9 mouse cellular contexts compared by ENCODE assay signal in genomic region chr16:8424161-8424970, GRCm38 (mm10). TPM values are rescaled to one million over a fixed set of nuclear protein-coding genes. Genes with fewer than 3 reads are reported as not detected.
A peak's percentile ranks its signal among the peaks of the same experiment; 100 is the strongest.
DNase-seq lines count a peak whose midpoint lies in the region; ATAC-seq lines count a peak whose summit lies in the region.
"Had no signal": no experiment of that assay in that cellular context is flagged by ENCODE, and none has a peak within 500 bp of the region (broad histone marks: within the 10 kb centered on the region; RNA-seq: fewer than 3 reads in every experiment).

No protein-coding gene starts in this region.

- DNase-seq in heart, postnatal 14 days: no peak
- DNase-seq in embryonic facial prominence, embryonic 14.5 days (ENCODE audit: low spot score): no peak
- DNase-seq in spleen, postnatal 14 days (ENCODE audit: low spot score in 2 of 2): no peak
- no peak for DNase-seq in testis, postnatal 10 days (ENCODE audit: low spot score)

- 4% methylated on average over 43 of the region's 43 CpGs for WGBS in heart, embryonic 16.5 days
- WGBS in embryonic facial prominence, embryonic 14.5 days: 5% methylated on average over 29 of the region's 43 CpGs
- 4% methylated on average over 38 of the region's 43 CpGs for WGBS in intestine, embryonic 16.5 days
- WGBS in liver, embryonic 16.5 days (ENCODE audit: insufficient replicate concordance): 5% methylated on average over 43 of the region's 43 CpGs

- no peak overlapping the region for H3K27ac ChIP-seq in heart, embryonic 16.5 days (ENCODE audit: low read length)
- no peak overlapping the region for H3K27ac ChIP-seq in embryonic facial prominence, embryonic 14.5 days (replicated peaks; ENCODE audit: low read depth, low read length)
- H3K27ac ChIP-seq in intestine, embryonic 16.5 days (ENCODE audit: low read length): no peak overlapping the region
- H3K27ac ChIP-seq in liver, embryonic 16.5 days (ENCODE audit: low read length): no peak overlapping the region

- H3K9me3 ChIP-seq in heart, embryonic 16.5 days (replicated peaks; ENCODE audit: control insufficient read depth, low read length): no peaks in the 10 kb centered on the region
- no peaks in the 10 kb centered on the region for H3K9me3 ChIP-seq in embryonic facial prominence, embryonic 14.5 days (ENCODE audit: control insufficient read depth, low read length)
- H3K9me3 ChIP-seq in intestine, embryonic 16.5 days (ENCODE audit: control insufficient read depth, low read length): no peaks in the 10 kb centered on the region
- H3K9me3 ChIP-seq in liver, embryonic 16.5 days (replicated peaks; ENCODE audit: control insufficient read depth, low read length): no peaks in the 10 kb centered on the region

- ATAC-seq in heart, embryonic 16.5 days (replicated peaks; ENCODE audit: extremely low read depth, insufficient read depth, low FRiP score): no peak
- ATAC-seq in embryonic facial prominence, embryonic 14.5 days (ENCODE audit: low read depth): no peak
- no peak for ATAC-seq in intestine, embryonic 16.5 days
- no peak for ATAC-seq in liver, embryonic 16.5 days (ENCODE audit: low read depth)
- ATAC-seq in inflammation-experienced regulatory T-cells, adult 6 months: no peak

- peak overlapping the region; percentile 59 for H3K4me2 ChIP-seq in heart, embryonic 16.5 days (ENCODE audit: low read depth, low read length)
- H3K4me2 ChIP-seq in embryonic facial prominence, embryonic 14.5 days (ENCODE audit: low read depth, low read length): peak overlapping the region; percentile 57
- H3K4me2 ChIP-seq in intestine, embryonic 16.5 days (ENCODE audit: low read depth, low read length): peak overlapping the region; percentile 62
- 0 out of 2 replicates have a peak overlapping the region, but pooled peaks have one; percentile 0 for H3K4me2 ChIP-seq in liver, embryonic 16.5 days (ENCODE audit: low read depth, low read length)

- intact Hi-C loops in heart, postnatal 14 days (cut with DNase I): no loop called here

- H3K27me3 ChIP-seq in heart, embryonic 16.5 days (ENCODE audit: control insufficient read depth, insufficient read depth, low read length): peaks cover 49% of the 10 kb centered on the region
- peaks cover 47% of the 10 kb centered on the region for H3K27me3 ChIP-seq in embryonic facial prominence, embryonic 14.5 days (replicated peaks; ENCODE audit: control insufficient read depth, insufficient read depth, low read length)
- peaks cover 39% of the 10 kb centered on the region for H3K27me3 ChIP-seq in intestine, embryonic 16.5 days (replicated peaks; ENCODE audit: control insufficient read depth, insufficient read depth, low read length)
- peaks cover 39% of the 10 kb centered on the region for H3K27me3 ChIP-seq in liver, embryonic 16.5 days (ENCODE audit: control insufficient read depth, insufficient read depth, low read depth, low read length)

- H3K4me1 ChIP-seq in heart, embryonic 16.5 days (ENCODE audit: control insufficient read depth, insufficient read depth, low read length): peaks cover 2% of the 10 kb centered on the region; the same call in 1 of the 2 replicates
- no peaks in the 10 kb centered on the region for H3K4me1 ChIP-seq in embryonic facial prominence, embryonic 14.5 days (ENCODE audit: control insufficient read depth, insufficient read depth, low read length)
- peaks cover 2% of the 10 kb centered on the region; the same call in 1 of the 2 replicates for H3K4me1 ChIP-seq in intestine, embryonic 16.5 days (ENCODE audit: control insufficient read depth, insufficient read depth, low read length)
- no peaks in the 10 kb centered on the region for H3K4me1 ChIP-seq in liver, embryonic 16.5 days (ENCODE audit: control insufficient read depth, low read depth, low read length)

- H3K9ac ChIP-seq in heart, embryonic 16.5 days (ENCODE audit: low read length): no peak overlapping the region
- H3K9ac ChIP-seq in embryonic facial prominence, embryonic 14.5 days (ENCODE audit: low read depth, low read length): 0 out of 2 replicates have a peak overlapping the region, but pooled peaks have one; percentile 14
- H3K9ac ChIP-seq in intestine, embryonic 16.5 days (ENCODE audit: low read depth, low read length): 0 out of 2 replicates have a peak overlapping the region, but pooled peaks have one; percentile 10
- H3K9ac ChIP-seq in liver, embryonic 16.5 days (ENCODE audit: low read depth, low read length): no peak overlapping the region

- peak overlapping the region; percentile 41 for H3K4me3 ChIP-seq in heart, embryonic 16.5 days (ENCODE audit: low read length)
- peak overlapping the region; percentile 37 for H3K4me3 ChIP-seq in embryonic facial prominence, embryonic 14.5 days (ENCODE audit: low read depth, low read length)
- peak overlapping the region; percentile 39 for H3K4me3 ChIP-seq in intestine, embryonic 16.5 days (ENCODE audit: low read length)
- no peak overlapping the region for H3K4me3 ChIP-seq in liver, embryonic 16.5 days (ENCODE audit: low read depth, low read length)

- no peaks in the 10 kb centered on the region for H3K36me3 ChIP-seq in heart, embryonic 16.5 days (ENCODE audit: control insufficient read depth, insufficient read depth)
- H3K36me3 ChIP-seq in embryonic facial prominence, embryonic 14.5 days (ENCODE audit: control insufficient read depth, insufficient read depth, low read length): no peaks in the 10 kb centered on the region
- no peaks in the 10 kb centered on the region for H3K36me3 ChIP-seq in intestine, embryonic 16.5 days (ENCODE audit: control insufficient read depth, insufficient read depth, low read length)
- no peaks in the 10 kb centered on the region for H3K36me3 ChIP-seq in liver, embryonic 16.5 days (ENCODE audit: control insufficient read depth, insufficient read depth)

RNA-seq across cellular contexts. Expression of gene Tmem114, which starts 0.6 kb away (rescaled TPM):
- polyA plus RNA-seq in heart, embryonic 16.5 days (2015; fragmentation: Nextera tagmentation; extraction: Ambion mirVana): not detected in 2 replicates
- total RNA-seq in heart, postnatal 14 days (2021): not detected
- not detected in 2 replicates for polyA plus RNA-seq in embryonic facial prominence, embryonic 14.5 days (2014; fragmentation: Nextera tagmentation; extraction: Ambion mirVana)
- not detected in 2 replicates for polyA plus RNA-seq in intestine, embryonic 16.5 days (2015; fragmentation: Nextera tagmentation; extraction: Ambion mirVana)
- polyA plus RNA-seq in liver, embryonic 16.5 days (2015; fragmentation: Nextera tagmentation; extraction: Ambion mirVana): not detected in 2 replicates
- not detected for polyA plus RNA-seq in inflammation-experienced regulatory T-cells, adult 6 months (2017; shearing (Covaris generic))
- polyA plus RNA-seq: spleen, adult 2 months had no signal

RNA-seq across cellular contexts. Expression of gene Mettl22, which starts 46.2 kb away (rescaled TPM):
- 42.0 and 48.0 TPM in 2 replicates for polyA plus RNA-seq in heart, embryonic 16.5 days (2015; fragmentation: Nextera tagmentation; extraction: Ambion mirVana)
- total RNA-seq in heart, postnatal 14 days (2021): 10 to 100 TPM; 21.4 to 25.3 TPM
- polyA plus RNA-seq in embryonic facial prominence, embryonic 14.5 days (2014; fragmentation: Nextera tagmentation; extraction: Ambion mirVana): 27.2 and 28.6 TPM in 2 replicates
- 13.8 and 15.0 TPM in 2 replicates for polyA plus RNA-seq in intestine, embryonic 16.5 days (2015; fragmentation: Nextera tagmentation; extraction: Ambion mirVana)
- polyA plus RNA-seq in liver, embryonic 16.5 days (2015; fragmentation: Nextera tagmentation; extraction: Ambion mirVana): 5.9 and 7.5 TPM in 2 replicates
- 10 to 100 TPM; 10.2 to 18.3 (median 17.8) TPM for polyA plus RNA-seq in inflammation-experienced regulatory T-cells, adult 6 months (2017; shearing (Covaris generic))

Comparison
In these comparisons a context has a peak if more than half of its experiments do, and no peak if none do; other contexts are left out.
1. H3K4me2 ChIP-seq: peak in every context shown above with its lines; median percentile 62 in intestine, embryonic 16.5 days; 59 in heart, embryonic 16.5 days; 57 in embryonic facial prominence, embryonic 14.5 days; 0 in liver, embryonic 16.5 days.
2. H3K9ac ChIP-seq: peak in embryonic facial prominence, embryonic 14.5 days (single experiment) and intestine, embryonic 16.5 days (single experiment); none in heart, embryonic 16.5 days (single experiment) and liver, embryonic 16.5 days (single experiment).